Mouse (Mus musculus) ovary, postnatal 36 days (tissue): ENCODE data around the gene Frmpd2.

ENCODE experiments used
- DNase-seq: peaks from one replicate; pipeline ENCODE4 v3.0.0; 2022; ENCODE audit warnings: low spot score, mixed read lengths

Frmpd2 gene

GRCm38 (mm10) chr14:33508660-33509059, 37.2 kb downstream of the Frmpd2 start:
- no peak for DNase-seq

- DNase-seq: no peak
These were observed 42.4 kb downstream of the Frmpd2 start for GRCm38 (mm10) chr14:33513877-33514276.

DNA sequence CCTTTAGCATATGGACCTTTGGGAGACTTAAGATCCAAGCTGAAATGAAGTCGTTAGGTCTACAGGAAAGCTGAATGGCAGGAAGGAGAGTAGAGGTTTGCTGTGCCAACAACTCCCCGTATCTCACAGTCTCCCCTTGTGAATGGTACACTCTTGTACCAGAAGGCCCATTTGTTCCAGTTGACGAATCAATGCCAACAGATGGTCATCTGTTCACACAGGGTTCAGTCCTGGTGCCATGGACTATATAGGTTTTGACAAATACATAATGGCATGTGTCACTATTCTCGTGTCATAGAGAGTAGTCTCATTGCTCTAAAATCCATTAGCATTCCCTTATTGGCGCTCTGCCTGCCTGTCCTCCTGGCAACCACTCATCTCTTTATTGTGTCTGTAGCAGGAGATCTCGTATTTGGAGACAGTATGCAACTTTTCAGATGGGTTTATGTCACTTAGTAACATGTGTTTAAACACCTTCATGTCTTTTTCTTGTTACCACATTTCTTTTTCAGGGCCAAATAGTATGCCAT, 43.3 kb downstream of the Frmpd2 start:
- no peak for DNase-seq

GRCm38 (mm10) chr14:33521538-33521937, 50.0 kb downstream of the Frmpd2 start:
- no peak for DNase-seq

- no peak for DNase-seq
These were observed 53.9 kb downstream of the Frmpd2 start for GRCm38 (mm10) chr14:33525272-33525983.

DNA sequence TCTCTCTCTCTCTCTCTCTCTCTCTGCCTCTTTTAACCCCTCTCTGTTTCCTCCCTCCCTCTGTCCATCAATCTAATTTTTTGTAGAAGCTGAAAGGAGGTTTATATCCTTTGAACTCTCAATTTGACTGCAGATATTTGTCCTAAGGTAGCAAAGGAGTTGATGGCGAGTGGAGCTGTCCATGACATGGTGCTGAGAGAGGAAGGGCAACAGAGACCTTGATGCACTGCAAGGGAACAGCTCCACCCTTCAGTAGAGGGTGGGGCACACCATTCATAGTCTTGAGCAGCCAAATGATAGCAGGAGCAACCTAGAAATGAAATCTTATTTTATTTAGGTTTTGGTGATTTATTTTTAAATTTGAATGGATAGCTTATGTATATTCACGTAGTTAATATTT, 55.1 kb downstream of the Frmpd2 start:
- no peak for DNase-seq

- DNase-seq: no peak
These were observed 56.4 kb downstream of the Frmpd2 start for GRCm38 (mm10) chr14:33527938-33528337.

GRCm38 (mm10) chr14:33531331-33531912, 59.9 kb downstream of the Frmpd2 start:
- no peak for DNase-seq

DNA sequence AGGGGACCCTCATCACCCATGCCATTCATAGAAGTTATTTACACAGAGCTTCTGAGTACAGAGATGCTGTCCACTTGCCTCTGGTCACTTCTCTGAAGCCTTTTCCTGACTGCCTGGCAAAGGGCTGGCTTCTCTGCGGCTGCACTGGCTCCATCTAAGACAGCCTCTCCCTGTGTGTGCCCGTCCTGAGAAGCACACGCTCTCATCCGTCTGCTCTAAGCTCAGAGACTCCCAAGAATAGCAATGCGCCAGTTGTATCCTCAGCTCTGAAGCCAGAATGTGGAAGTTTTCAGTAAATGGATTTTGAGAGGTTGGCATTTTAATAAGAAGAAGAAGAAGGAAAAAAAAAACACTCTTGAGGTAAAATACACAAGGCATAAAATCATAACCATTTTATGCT, 61.3 kb downstream of the Frmpd2 start:
- DNase-seq: no peak

- no peak for DNase-seq
These were observed 62.0 kb downstream of the Frmpd2 start for GRCm38 (mm10) chr14:33533516-33533915.

DNA sequence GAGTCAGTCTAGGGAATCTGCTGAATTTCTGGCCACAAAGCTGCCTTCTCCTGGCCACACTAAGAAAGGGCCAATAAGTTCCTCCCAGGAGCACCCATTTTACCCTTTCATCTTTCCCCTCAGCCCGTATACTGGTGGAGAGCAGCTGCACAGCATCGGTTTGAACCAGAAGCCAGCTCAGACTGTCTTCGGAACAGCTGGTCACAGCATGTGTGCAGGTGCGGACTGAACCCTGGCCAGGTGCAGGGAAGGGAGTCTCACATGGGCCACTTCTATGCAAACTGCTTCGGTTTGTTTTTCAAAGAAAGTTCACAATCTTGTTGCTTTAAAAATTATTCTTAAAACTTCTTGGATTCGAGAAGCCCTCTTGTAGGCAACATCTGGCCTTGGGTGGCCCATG, 63.8 kb downstream of the Frmpd2 start:
- no peak for DNase-seq

DNA sequence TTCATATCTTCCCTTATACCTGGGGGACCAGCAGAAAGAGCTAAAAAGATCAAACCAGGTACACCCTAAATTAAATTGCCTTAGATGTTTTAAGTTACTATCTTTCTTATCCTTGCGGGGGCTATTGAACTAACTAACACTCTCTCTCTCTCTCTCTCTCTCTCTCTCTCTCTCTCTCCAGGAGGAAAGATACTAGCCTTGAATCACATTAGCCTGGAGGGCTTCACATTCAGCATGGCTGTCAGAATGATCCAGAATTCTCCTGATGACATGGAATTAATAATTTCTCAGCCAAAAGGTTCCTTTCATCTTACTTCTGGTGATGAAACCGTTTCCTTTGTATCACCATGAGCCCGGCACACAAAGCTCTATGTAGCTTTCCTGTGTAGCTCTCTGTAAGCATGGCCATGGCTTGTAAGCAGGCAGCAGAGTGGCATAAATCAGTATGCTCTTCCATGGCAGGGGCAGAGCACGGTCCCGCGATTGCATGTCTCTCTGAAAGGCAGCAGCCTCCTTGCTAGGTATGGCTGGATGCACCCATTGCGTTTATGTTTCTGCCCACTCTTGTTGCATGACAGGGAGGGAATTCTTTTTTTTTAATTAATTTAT, 68.2 kb downstream of the Frmpd2 start:
- DNase-seq: no peak

- no peak for DNase-seq
These were observed 74.2 kb downstream of the Frmpd2 start for GRCm38 (mm10) chr14:33545565-33546143.

- DNase-seq: no peak
These were observed 77.2 kb downstream of the Frmpd2 start for GRCm38 (mm10) chr14:33548650-33549049.

GRCm38 (mm10) chr14:33549856-33550255, 78.4 kb downstream of the Frmpd2 start:
- DNase-seq: no peak

GRCm38 (mm10) chr14:33570737-33571136, 99.2 kb downstream of the Frmpd2 start:
- DNase-seq: no peak

GRCm38 (mm10) chr14:33573643-33574042, 102.1 kb downstream of the Frmpd2 start:
- no peak for DNase-seq

DNA sequence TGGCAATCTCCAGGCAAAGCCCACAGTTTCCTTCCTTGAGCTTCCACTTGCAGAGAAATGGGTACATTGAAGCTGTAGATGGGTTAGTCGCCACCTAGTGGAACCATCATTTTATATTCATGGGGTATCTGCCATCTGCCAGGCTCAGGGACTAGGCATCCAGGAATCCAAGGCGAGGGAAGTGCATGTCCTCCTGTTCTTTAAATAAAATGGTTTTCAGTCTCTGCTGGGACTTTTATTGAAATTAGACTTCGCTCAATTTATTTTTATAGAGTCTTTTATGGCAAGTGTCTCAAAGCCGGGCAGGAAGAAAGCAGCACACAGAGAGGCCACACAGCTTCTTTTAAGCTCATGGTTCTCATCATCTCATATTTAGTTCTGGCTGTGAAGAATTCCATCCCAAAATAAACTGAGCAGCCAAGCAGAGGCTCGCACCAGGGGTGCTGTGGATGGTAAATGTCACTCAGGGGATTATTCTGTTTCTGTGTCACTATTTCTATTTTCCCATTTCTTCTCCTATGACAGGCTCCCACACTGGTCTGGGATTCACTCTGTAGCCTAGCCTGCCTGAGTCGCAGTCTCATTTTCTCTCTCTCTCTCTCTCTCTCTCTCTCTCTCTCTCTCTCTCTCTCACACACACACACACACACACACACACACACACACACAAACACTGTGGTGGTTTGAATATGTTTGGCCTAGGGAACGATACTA, 108.4 kb downstream of the Frmpd2 start:
- no peak for DNase-seq

- no peak for DNase-seq
These were observed 117.5 kb downstream of the Frmpd2 start, which contains the start of gene Ptpn20 for GRCm38 (mm10) chr14:33588951-33589350. TSS of gene Ptpn20 (plus strand) at chr14:33589207.

GRCm38 (mm10) chr14:33598376-33599130, 127.1 kb downstream of the Frmpd2 start:
- no peak for DNase-seq

GRCm38 (mm10) chr14:33607431-33607830, 135.9 kb downstream of the Frmpd2 start:
- no peak for DNase-seq
